Mouse (Mus musculus) heart, embryonic 10.5 days (tissue): ENCODE measurements around the gene Trip4. TPM values are rescaled to one million over a fixed set of nuclear protein-coding genes. Genes with fewer than 3 reads are reported as not detected.

Experiments
- DNase-seq: peaks from one replicate; pipeline ENCODE4 v3.0.0-alpha.2; 2017; ENCODE audit warnings: low spot score
- H3K27ac ChIP-seq: fragments of 300-500 bp; sonication (generic); 2 replicates; pipeline ENCODE4 v1.5.1; 2016; ENCODE audit warnings: mild to moderate bottlenecking
- H3K27me3 ChIP-seq: fragments of 300-500 bp; sonication (generic); 2 replicates; pipeline ENCODE4 v1.6.1; 2016; ENCODE audit warnings: mild to moderate bottlenecking; ENCODE audit not compliant: poor library complexity, insufficient read depth, severe bottlenecking
- H3K36me3 ChIP-seq: fragments of 300-500 bp; sonication (generic); 2 replicates; pipeline ENCODE4 v1.6.1; 2016; ENCODE audit warnings: mild to moderate bottlenecking, moderate library complexity
- H3K4me1 ChIP-seq: fragments of 300-500 bp; sonication (generic); 2 replicates; pipeline ENCODE4 v1.6.1; 2016; ENCODE audit warnings: mild to moderate bottlenecking
- H3K4me3 ChIP-seq: fragments of 300-500 bp; sonication (generic); 2 replicates; pipeline ENCODE4 v1.5.1; 2016; ENCODE audit warnings: mild to moderate bottlenecking, moderate library complexity
- H3K9me3 ChIP-seq: fragments of 300-500 bp; sonication (generic); 2 replicates; pipeline ENCODE4 v1.6.1; 2016; ENCODE audit warnings: mild to moderate bottlenecking, moderate library complexity
- WGBS: fragments of 180-500 bp; shearing (Covaris S2); methylation state at CpG from one replicate; pipeline ENCODE4 v1.1.7; 2016; 5-methylcytosine and 5-hydroxymethylcytosine counted together
- polyA plus RNA-seq: library from polyadenylated mRNA; unstranded; fragments of >200 nt; fragmentation: Nextera tagmentation; extraction: Ambion mirVana; gene quantifications from 2 replicates; pipeline ENCODE4 v1.2.1, GENCODE M21; 2016

Trip4 gene
- polyA plus RNA-seq: 27.9 and 29.0 TPM in 2 replicates

- no peaks in the 10 kb centered on the region for H3K9me3 ChIP-seq
- peak; percentile 99 for DNase-seq
- H3K36me3 ChIP-seq: peaks cover 23% of the 10 kb centered on the region
- peak within 1 kb of the TSS; percentile 92 for H3K27ac ChIP-seq
- no peaks in the 10 kb centered on the region; the same call in 1 of the 2 replicates for H3K4me1 ChIP-seq
- H3K27me3 ChIP-seq: no peaks in the 10 kb centered on the region
- H3K4me3 ChIP-seq: peak within 1 kb of the TSS; percentile 83
- WGBS: under 1% methylated on average over 38 of the region's 38 CpGs
These were observed at the start of gene Trip4, which contains the start of gene Csnk1g1 for GRCm38 (mm10) chr9:65908394-65909300. Trip4 (minus strand) TSS chr9:65908794. Csnk1g1 (plus strand) TSS chr9:65908924.

GRCm38 (mm10) chr9:65951082-65951587 lies 42.5 kb upstream of the Trip4 start:
- DNase-seq: no peak
- Histone ChIP-seq H3K27me3 (no peaks in the 10 kb centered on the region), H3K4me3 (no peak overlapping the region), H3K27ac (no peak overlapping the region; the same call in 1 of the 2 replicates), H3K4me1 (no peaks in the 10 kb centered on the region), H3K36me3 (peaks cover 17% of the 10 kb centered on the region), H3K9me3 (no peaks in the 10 kb centered on the region)
- WGBS: 89% methylated on average over 3 of the region's 3 CpGs

- 86% methylated on average over 2 of the region's 2 CpGs for whole genome bisulfite sequencing
- Histone ChIP-seq H3K9me3 (no peaks in the 10 kb centered on the region), H3K4me3 (no peak overlapping the region), H3K36me3 (no peaks in the 10 kb centered on the region), H3K27ac (no peak overlapping the region), H3K27me3 (no peaks in the 10 kb centered on the region), H3K4me1 (no peaks in the 10 kb centered on the region)
- no peak for DNase-seq
These were observed 29.0 kb upstream of the Trip4 start for GRCm38 (mm10) chr9:65937566-65937965.

GRCm38 (mm10) chr9:65929826-65930225 lies 21.2 kb upstream of the Trip4 start:
- Histone ChIP-seq H3K27ac (no peak overlapping the region), H3K9me3 (no peaks in the 10 kb centered on the region), H3K36me3 (no peaks in the 10 kb centered on the region), H3K4me3 (no peak overlapping the region), H3K4me1 (no peaks in the 10 kb centered on the region; the same call in 1 of the 2 replicates), H3K27me3 (no peaks in the 10 kb centered on the region)
- no peak for DNase-seq

- Histone ChIP-seq H3K27me3 (no peaks in the 10 kb centered on the region), H3K36me3 (no peaks in the 10 kb centered on the region), H3K9me3 (no peaks in the 10 kb centered on the region), H3K27ac (no peak overlapping the region), H3K4me3 (no peak overlapping the region), H3K4me1 (no peaks in the 10 kb centered on the region; the same call in 1 of the 2 replicates)
- DNase-seq: no peak
These were observed 19.9 kb upstream of the Trip4 start for GRCm38 (mm10) chr9:65928456-65928855.

GRCm38 (mm10) chr9:65917015-65917414 lies 8.4 kb upstream of the Trip4 start:
- no peak overlapping the region for H3K4me3 ChIP-seq
- peaks cover 6% of the 10 kb centered on the region; the same call in 1 of the 2 replicates for H3K4me1 ChIP-seq
- no peaks in the 10 kb centered on the region for H3K36me3 ChIP-seq
- WGBS: 74% methylated on average over 1 of the region's 1 CpGs
- H3K27ac ChIP-seq: no peak overlapping the region
- DNase-seq: no peak
- no peaks in the 10 kb centered on the region for H3K27me3 ChIP-seq
- no peaks in the 10 kb centered on the region for H3K9me3 ChIP-seq

- no peak overlapping the region for H3K27ac ChIP-seq
- no peaks in the 10 kb centered on the region for H3K27me3 ChIP-seq
- H3K4me3 ChIP-seq: no peak overlapping the region
- H3K36me3 ChIP-seq: no peaks in the 10 kb centered on the region
- 66% methylated on average over 2 of the region's 2 CpGs for WGBS
- no peaks in the 10 kb centered on the region for H3K9me3 ChIP-seq
- no peak for DNase-seq
- peaks cover 6% of the 10 kb centered on the region; the same call in 1 of the 2 replicates for H3K4me1 ChIP-seq
These were observed 5.4 kb upstream of the Trip4 start for GRCm38 (mm10) chr9:65913976-65914375.

GRCm38 (mm10) chr9:65909837-65910236 lies 1.2 kb upstream of the Trip4 start:
- 10% methylated on average over 4 of the region's 4 CpGs for WGBS
- DNase-seq: no peak
- Histone ChIP-seq H3K27ac (peak overlapping the region; percentile 92; the same call in 1 of the 2 replicates), H3K4me3 (peak overlapping the region; percentile 83), H3K27me3 (no peaks in the 10 kb centered on the region), H3K36me3 (peaks cover 14% of the 10 kb centered on the region), H3K9me3 (no peaks in the 10 kb centered on the region), H3K4me1 (no peaks in the 10 kb centered on the region; the same call in 1 of the 2 replicates)

- WGBS: under 1% methylated on average over 33 of the region's 34 CpGs
- H3K4me1 ChIP-seq: no peaks in the 10 kb centered on the region; the same call in 1 of the 2 replicates
- no peak for DNase-seq
- H3K27me3 ChIP-seq: no peaks in the 10 kb centered on the region
- H3K4me3 ChIP-seq: peak overlapping the region; percentile 83
- peak overlapping the region; percentile 92 for H3K27ac ChIP-seq
- no peaks in the 10 kb centered on the region for H3K9me3 ChIP-seq
- H3K36me3 ChIP-seq: peaks cover 16% of the 10 kb centered on the region
These were observed 757 bp upstream of the Trip4 start for GRCm38 (mm10) chr9:65909301-65909801.

GRCm38 (mm10) chr9:65903419-65903818 lies 5.2 kb downstream of the Trip4 start:
- H3K9me3 ChIP-seq: no peaks in the 10 kb centered on the region
- peaks cover 58% of the 10 kb centered on the region for H3K36me3 ChIP-seq
- H3K27ac ChIP-seq: no peak overlapping the region
- no peak overlapping the region for H3K4me3 ChIP-seq
- H3K27me3 ChIP-seq: no peaks in the 10 kb centered on the region
- DNase-seq: no peak
- H3K4me1 ChIP-seq: no peaks in the 10 kb centered on the region

GRCm38 (mm10) chr9:65902879-65903278 lies 5.7 kb downstream of the Trip4 start:
- 88% methylated on average over 3 of the region's 3 CpGs for WGBS
- Histone ChIP-seq H3K4me3 (no peak overlapping the region), H3K27me3 (no peaks in the 10 kb centered on the region), H3K9me3 (no peaks in the 10 kb centered on the region), H3K27ac (no peak overlapping the region), H3K4me1 (no peaks in the 10 kb centered on the region), H3K36me3 (peaks cover 62% of the 10 kb centered on the region)
- DNase-seq: no peak

- no peak overlapping the region for H3K4me3 ChIP-seq
- 84% methylated on average over 2 of the region's 2 CpGs for WGBS
- DNase-seq: no peak
- H3K27ac ChIP-seq: no peak overlapping the region
- H3K36me3 ChIP-seq: peaks cover 75% of the 10 kb centered on the region
- H3K27me3 ChIP-seq: no peaks in the 10 kb centered on the region
- no peaks in the 10 kb centered on the region for H3K4me1 ChIP-seq
- no peaks in the 10 kb centered on the region for H3K9me3 ChIP-seq
These were observed 11.6 kb downstream of the Trip4 start for GRCm38 (mm10) chr9:65896977-65897376.

GRCm38 (mm10) chr9:65891126-65891525 lies 17.5 kb downstream of the Trip4 start:
- Histone ChIP-seq H3K4me1 (peaks cover 8% of the 10 kb centered on the region; the same call in 1 of the 2 replicates), H3K27me3 (no peaks in the 10 kb centered on the region), H3K36me3 (peaks cover 35% of the 10 kb centered on the region), H3K4me3 (peak overlapping the region; percentile 76), H3K27ac (peak overlapping the region; percentile 91), H3K9me3 (no peaks in the 10 kb centered on the region)
- WGBS: 4% methylated on average over 5 of the region's 5 CpGs
- no peak for DNase-seq
